Mouse (Mus musculus) ES-Bruce4 (cell line): ENCODE data around the gene Akap6. TPM values are rescaled to one million over a fixed set of nuclear protein-coding genes. Genes with fewer than 3 reads are reported as not detected.

Source experiments
- H3K27ac ChIP-seq: 2 replicates; pipeline ENCODE4 v1.5.1; 2012; ENCODE audit warnings: low read length, inconsistent platforms; ENCODE audit not compliant: insufficient read depth
- H3K27me3 ChIP-seq: 2 replicates; pipeline ENCODE4 v1.6.1; 2012; ENCODE audit warnings: mild to moderate bottlenecking, low read length, inconsistent platforms; ENCODE audit not compliant: control insufficient read depth, poor library complexity, insufficient read depth, severe bottlenecking
- H3K36me3 ChIP-seq: 2 replicates; pipeline ENCODE4 v1.6.1; 2012; ENCODE audit warnings: inconsistent platforms, mild to moderate bottlenecking, low read length, moderate library complexity; ENCODE audit not compliant: control insufficient read depth, poor library complexity, insufficient read depth, severe bottlenecking
- H3K4me1 ChIP-seq: one replicate; pipeline ENCODE4 v1.8.1; 2011; ENCODE audit warnings: low read length; ENCODE audit not compliant: control insufficient read depth, insufficient read depth
- H3K4me3 ChIP-seq: 2 replicates; pipeline ENCODE4 v1.5.1; 2011; ENCODE audit warnings: low read depth, mild to moderate bottlenecking, low read length
- H3K9ac ChIP-seq: 2 replicates; pipeline ENCODE4 v1.6.1; 2012; ENCODE audit warnings: low read depth, mild to moderate bottlenecking, inconsistent platforms; ENCODE audit not compliant: poor library complexity, severe bottlenecking
- H3K9me3 ChIP-seq: replicated peaks from 2 replicates; pipeline ENCODE4 v1.6.1; 2012; ENCODE audit warnings: mild to moderate bottlenecking, low read length, inconsistent platforms; ENCODE audit not compliant: control insufficient read depth, poor library complexity, insufficient read depth, severe bottlenecking
- CTCF ChIP-seq: IDR thresholded peaks from one replicate; pipeline ENCODE4 v1.8.1; 2011; ENCODE audit warnings: low read depth, low read length
- EP300 ChIP-seq: IDR thresholded peaks from 2 replicates; pipeline ENCODE4 v1.6.1; 2011; ENCODE audit warnings: low read depth, low read length; ENCODE audit not compliant: insufficient read depth
- POLR2A ChIP-seq: IDR thresholded peaks from one replicate; pipeline ENCODE4 v1.8.1; 2011; ENCODE audit warnings: low read length; ENCODE audit not compliant: insufficient read depth
- polyA plus RNA-seq: library from polyadenylated mRNA; stranded (reverse); fragments of >200 nt; gene quantifications from 2 replicates; pipeline ENCODE4 v1.2.4, GENCODE M21; 2011; ENCODE audit warnings: low read depth; ENCODE audit not compliant: missing spikeins, insufficient read depth, insufficient read length

Gene Akap6
- polyA plus RNA-seq = 0.06 TPM in 2 replicates

- H3K4me3 ChIP-seq = no peak within 1 kb of the TSS
- TF ChIP-seq EP300 (no peak), POLR2A (no peak), CTCF (no peak)
- no peaks in the 10 kb centered on the region for H3K36me3 ChIP-seq
- no peaks in the 10 kb centered on the region for H3K27me3 ChIP-seq
- H3K4me1 ChIP-seq = no peaks in the 10 kb centered on the region
- H3K9ac ChIP-seq = no peak within 1 kb of the TSS
- no peaks in the 10 kb centered on the region for H3K9me3 ChIP-seq
- H3K27ac ChIP-seq = no peak within 1 kb of the TSS
Measured at GRCm38 (mm10) chr12:52699146-52699545, at the start of gene Akap6. Akap6 (plus strand) TSS chr12:52699383.

- no peaks in the 10 kb centered on the region for H3K4me1 ChIP-seq
- no peak overlapping the region for H3K27ac ChIP-seq
- H3K9me3 ChIP-seq = no peaks in the 10 kb centered on the region
- no peak overlapping the region for H3K4me3 ChIP-seq
- no peaks in the 10 kb centered on the region for H3K36me3 ChIP-seq
- no peaks in the 10 kb centered on the region; the same call in 1 of the 2 replicates for H3K27me3 ChIP-seq
- H3K9ac ChIP-seq = no peak overlapping the region
- TF ChIP-seq EP300 (no peak), CTCF (no peak), POLR2A (no peak)
Measured at GRCm38 (mm10) chr12:52662907-52663790, 36.0 kb upstream of the Akap6 start.

GRCm38 (mm10) chr12:52664944-52665343 lies 34.2 kb upstream of the Akap6 start:
- Histone ChIP-seq H3K9me3 (no peaks in the 10 kb centered on the region), H3K9ac (no peak overlapping the region), H3K27ac (no peak overlapping the region), H3K27me3 (no peaks in the 10 kb centered on the region), H3K36me3 (no peaks in the 10 kb centered on the region), H3K4me1 (no peaks in the 10 kb centered on the region), H3K4me3 (no peak overlapping the region)
- no peak for TF ChIP-seq CTCF
- TF ChIP-seq EP300 = no peak

GRCm38 (mm10) chr12:52671436-52671835 lies 27.7 kb upstream of the Akap6 start:
- Histone ChIP-seq H3K4me1 (no peaks in the 10 kb centered on the region), H3K36me3 (no peaks in the 10 kb centered on the region), H3K4me3 (no peak overlapping the region), H3K27me3 (no peaks in the 10 kb centered on the region), H3K27ac (no peak overlapping the region), H3K9me3 (no peaks in the 10 kb centered on the region), H3K9ac (no peak overlapping the region)
- no peak for TF ChIP-seq POLR2A
- TF ChIP-seq CTCF = no peak
- TF ChIP-seq EP300 = no peak

- Histone ChIP-seq H3K9ac (no peak overlapping the region), H3K27ac (no peak overlapping the region)
Measured at GRCm38 (mm10) chr12:52671943-52672342, 27.2 kb upstream of the Akap6 start.

GRCm38 (mm10) chr12:52673361-52673960 lies 25.7 kb upstream of the Akap6 start:
- Histone ChIP-seq H3K9me3 (no peaks in the 10 kb centered on the region), H3K36me3 (no peaks in the 10 kb centered on the region), H3K9ac (no peak overlapping the region), H3K27ac (no peak overlapping the region), H3K27me3 (no peaks in the 10 kb centered on the region), H3K4me3 (no peak overlapping the region), H3K4me1 (no peaks in the 10 kb centered on the region)
- TF ChIP-seq CTCF = no peak
- TF ChIP-seq EP300 = no peak
- no peak for TF ChIP-seq POLR2A

More at GRCm38 (mm10) chr12:52671943-52672342, 27.2 kb upstream of the Akap6 start:
- TF ChIP-seq EP300 = no peak
- no peak for TF ChIP-seq POLR2A
- no peak for TF ChIP-seq CTCF
- Histone ChIP-seq H3K36me3 (no peaks in the 10 kb centered on the region), H3K4me1 (no peaks in the 10 kb centered on the region), H3K4me3 (no peak overlapping the region), H3K9me3 (no peaks in the 10 kb centered on the region), H3K27me3 (no peaks in the 10 kb centered on the region)
